ENCODE assay signal across 18 mouse cellular contexts in genomic region chr5:100525620-100526019, GRCm38 (mm10). TPM values are rescaled to one million over a fixed set of nuclear protein-coding genes. Genes with fewer than 3 reads are reported as not detected.
DNase-seq lines count a peak whose midpoint lies in the region; ATAC-seq and TF ChIP-seq lines count a peak whose summit lies in the region.
"Had no signal": no experiment of that assay in that cellular context is flagged by ENCODE, and none has a peak within 500 bp of the region (broad histone marks: within the 10 kb centered on the region; RNA-seq: fewer than 3 reads in every experiment).

No protein-coding gene starts in this region.

- H3K27ac ChIP-seq in heart, embryonic 12.5 days (ENCODE audit: poor library complexity, severe bottlenecking), result no peak overlapping the region
- H3K27ac ChIP-seq in lung, embryonic 14.5 days (ENCODE audit: low read depth), result peak overlapping the region; percentile 12; the same call in 1 of the 2 replicates
- H3K27ac ChIP-seq in CH12.LX (ENCODE audit: insufficient read depth, low read depth), result peak overlapping the region; percentile 55
- H3K27ac ChIP-seq: embryonic facial prominence, embryonic 12.5 days; hindbrain, postnatal 0 days; midbrain, embryonic 13.5 days had no signal

- H3K36me3 ChIP-seq in heart, embryonic 12.5 days, result peaks cover 32% of the 10 kb centered on the region
- H3K36me3 ChIP-seq in lung, embryonic 14.5 days (ENCODE audit: insufficient read depth), result peaks cover 42% of the 10 kb centered on the region
- H3K36me3 ChIP-seq in CH12.LX (replicated peaks in 1 of 2; ENCODE audit: control insufficient read depth in 1 of 2, insufficient read depth in 1 of 2, low read length in 1 of 2), result peaks cover 24 to 54% of the 10 kb centered on the region in 2 experiments

- TF ChIP-seq POLR2A in CH12.LX (IDR thresholded peaks at IDR 0.05; ENCODE audit: low read depth, low read length), result no peak

- dilution Hi-C loops in CH12.LX (cut with MboI; ENCODE audit: extremely low pct_ligation_motif_present, extremely low pct_unique_long_range_greater_than_20kb, low sequenced_read_pairs), result no loop called here

- in situ Hi-C loops in CH12.LX (cut with MboI; ENCODE audit: low pct_ligation_motif_present, low pct_unique_long_range_greater_than_20kb, low sequenced_read_pairs), result no loop called here

- no peak for ATAC-seq in heart, embryonic 12.5 days (ENCODE audit: insufficient number of reproducible peaks, low FRiP score)
- ATAC-seq in lung, embryonic 14.5 days (ENCODE audit: insufficient read depth), result peak; percentile 60; the same call in 1 of the 2 replicates
- peak; percentile 53 for ATAC-seq in megakaryocyte progenitor cell, adult 5-6 weeks (replicated peaks; ENCODE audit: poor library complexity)
- ATAC-seq: forebrain, embryonic 16.5 days; hindbrain, postnatal 0 days; midbrain, embryonic 13.5 days; Patski had no signal

- H3K4me2 ChIP-seq in heart, embryonic 12.5 days, result 0 out of 2 replicates have a peak overlapping the region, but pooled peaks have one; percentile 11
- H3K4me2 ChIP-seq in lung, embryonic 14.5 days, result 0 out of 2 replicates have a peak overlapping the region, but pooled peaks have one; percentile 10
- peak overlapping the region; percentile 95 for H3K4me2 ChIP-seq in CH12.LX (ENCODE audit: insufficient read depth, low read depth, poor library complexity, severe bottlenecking)
- H3K4me2 ChIP-seq: embryonic facial prominence, embryonic 12.5 days; midbrain, embryonic 13.5 days had no signal

- no peak for TF ChIP-seq EP300 in CH12.LX (IDR thresholded peaks at IDR 0.05; ENCODE audit: low read length)

- TF ChIP-seq CTCF in lung, embryonic 14.5 days (IDR thresholded peaks at IDR 0.05; ENCODE audit: low read depth), result no peak
- TF ChIP-seq CTCF in CH12.LX (conservative IDR thresholded peaks at IDR 0.05 in 1 of 2, IDR thresholded peaks at IDR 0.05 in 1 of 2; ENCODE audit: low read depth in 2 of 2, low read length in 2 of 2), result no peak

- intact Hi-C loops in heart, postnatal 14 days (cut with DNase I), result no loop called here

- H3K9me3 ChIP-seq in heart, embryonic 12.5 days (replicated peaks), result no peaks in the 10 kb centered on the region
- no peaks in the 10 kb centered on the region for H3K9me3 ChIP-seq in lung, embryonic 14.5 days (ENCODE audit: low read depth, low read length)
- H3K9me3 ChIP-seq in CH12.LX (replicated peaks; ENCODE audit: low read length), result no peaks in the 10 kb centered on the region
- H3K9me3 ChIP-seq: embryonic facial prominence, embryonic 12.5 days; midbrain, embryonic 13.5 days had no signal

- H3K9ac ChIP-seq in heart, embryonic 12.5 days, result no peak overlapping the region
- no peak overlapping the region for H3K9ac ChIP-seq in lung, embryonic 14.5 days
- peak overlapping the region; percentile 73 for H3K9ac ChIP-seq in CH12.LX (ENCODE audit: insufficient read depth, low read depth)
- H3K9ac ChIP-seq: embryonic facial prominence, embryonic 12.5 days; midbrain, embryonic 13.5 days had no signal

- H3K4me1 ChIP-seq in heart, embryonic 12.5 days (replicated peaks), result peaks cover 17% of the 10 kb centered on the region
- H3K4me1 ChIP-seq in lung, embryonic 14.5 days (ENCODE audit: insufficient read depth), result no peaks in the 10 kb centered on the region
- H3K4me1 ChIP-seq in CH12.LX (ENCODE audit: control insufficient read depth in 1 of 2, insufficient read depth in 2 of 2), result peaks cover 2 to 61% of the 10 kb centered on the region in 2 experiments; a peak in 2 of 4 replicates
- H3K4me1 ChIP-seq: embryonic facial prominence, embryonic 12.5 days had no signal

- H3K79me2 ChIP-seq in CH12.LX (replicated peaks; ENCODE audit: control insufficient read depth, extremely low read depth, insufficient read depth, poor library complexity, severe bottlenecking), result peaks cover 65% of the 10 kb centered on the region

- no peak overlapping the region for H3K4me3 ChIP-seq in heart, embryonic 12.5 days
- no peak overlapping the region for H3K4me3 ChIP-seq in lung, embryonic 14.5 days (ENCODE audit: low read depth, low read length)
- no peak overlapping the region for H3K4me3 ChIP-seq in CH12.LX (replicated peaks in 1 of 3; ENCODE audit: low read depth in 2 of 3, low read length in 2 of 3, poor library complexity in 1 of 3)
- H3K4me3 ChIP-seq: embryonic facial prominence, embryonic 12.5 days; midbrain, embryonic 13.5 days had no signal

- WGBS in heart, embryonic 12.5 days, result 50% methylated on average over 3 of the region's 3 CpGs
- 63% methylated on average over 3 of the region's 3 CpGs for WGBS in lung, embryonic 14.5 days

- no peak for DNase-seq in heart, postnatal 14 days
- no peak for DNase-seq in lung, embryonic 14.5 days
- DNase-seq in lung, postnatal 25 days (ENCODE audit: low spot score), result no peak
- DNase-seq in CH12.LX (ENCODE audit: extremely low read depth), result no peak
- no peak for DNase-seq in adrenal gland, adult 18-20 months (ENCODE audit: low spot score in 2 of 2)
- DNase-seq: adrenal gland, postnatal 25 days; cerebellum, adult 2 months; gastrocnemius, postnatal 14 days; kidney, adult 18-20 months; right cerebral cortex, postnatal 4 days had no signal

- TF ChIP-seq RAD21 in CH12.LX (IDR thresholded peaks at IDR 0.05; ENCODE audit: low read depth, low read length), result no peak

- no peaks in the 10 kb centered on the region for H3K27me3 ChIP-seq in heart, embryonic 12.5 days (replicated peaks)
- no peaks in the 10 kb centered on the region for H3K27me3 ChIP-seq in lung, embryonic 14.5 days (ENCODE audit: insufficient read depth, low read length)
- H3K27me3 ChIP-seq in CH12.LX (replicated peaks), result no peaks in the 10 kb centered on the region
- H3K27me3 ChIP-seq: embryonic facial prominence, embryonic 12.5 days; midbrain, embryonic 13.5 days; Patski had no signal

TF ChIP-seq in CH12.LX, 34 proteins besides CTCF, POLR2A, EP300 and RAD21:
- no peak for TF ChIP-seq SIN3A (IDR thresholded peaks at IDR 0.05; ENCODE audit: low read length)

RNA-seq across cellular contexts. Expression of gene Cops4, which starts 7.5 kb away (rescaled TPM):
- polyA plus RNA-seq in heart, embryonic 12.5 days (2016; fragmentation: Nextera tagmentation; extraction: Ambion mirVana), result 146 and 153 TPM in 2 replicates
- total RNA-seq in heart, postnatal 14 days (2021), result 10 to 100 TPM; 73.4 to 77.0 TPM
- polyA plus RNA-seq in lung, embryonic 14.5 days (2014; fragmentation: Nextera tagmentation; extraction: Ambion mirVana), result 202 and 209 TPM in 2 replicates
- total RNA-seq in CH12.LX (2012; rRNA removed) (122 and 149 TPM in 2 replicates), CH12.LX (2014; rRNA removed) (264 and 298 TPM in 2 replicates)
- 133 and 134 TPM in 2 replicates for polyA plus RNA-seq in CH12.LX (2012; ENCODE audit: insufficient read length, low read depth)
- 87.1 and 98.6 TPM in 2 replicates for total RNA-seq in megakaryocyte progenitor cell, adult 5-6 weeks (2015)
- 137 and 159 TPM in 2 replicates for total RNA-seq in megakaryocyte progenitor cell, adult 5-6 weeks (2017)
- 10 to 100 TPM; 70.5 to 71.4 TPM for total RNA-seq in adrenal gland, adult 18-20 months (2021)

RNA-seq across cellular contexts. Expression of gene Lin54, which starts 25.2 kb away (rescaled TPM):
- polyA plus RNA-seq in heart, embryonic 12.5 days (2016; fragmentation: Nextera tagmentation; extraction: Ambion mirVana), result 14.4 and 14.6 TPM in 2 replicates
- 10 to 100 TPM in 1 of 2 experiments, 1 to 10 TPM in 1; 8.4 to 12.8 TPM for total RNA-seq in heart, postnatal 14 days (2021)
- polyA plus RNA-seq in lung, embryonic 14.5 days (2014; fragmentation: Nextera tagmentation; extraction: Ambion mirVana), result 18.0 and 18.5 TPM in 2 replicates
- 12.8 and 12.9 TPM in 2 replicates for total RNA-seq in CH12.LX (2012; rRNA removed)
- total RNA-seq in CH12.LX (2014; rRNA removed), result 14.1 and 15.2 TPM in 2 replicates
- polyA plus RNA-seq in CH12.LX (2012; ENCODE audit: insufficient read length, low read depth), result 11.8 and 14.1 TPM in 2 replicates
- 25.5 and 31.1 TPM in 2 replicates for total RNA-seq in megakaryocyte progenitor cell, adult 5-6 weeks (2015)
- 30.1 and 44.3 TPM in 2 replicates for total RNA-seq in megakaryocyte progenitor cell, adult 5-6 weeks (2017)
- total RNA-seq in adrenal gland, adult 18-20 months (2021), result 10 to 100 TPM in 1 of 2 experiments, 1 to 10 TPM in 1; 8.0 to 10.7 TPM

RNA-seq across cellular contexts. Expression of gene Plac8, which starts 46.4 kb away (rescaled TPM):
- polyA plus RNA-seq in heart, embryonic 12.5 days (2016; fragmentation: Nextera tagmentation; extraction: Ambion mirVana), result 3.8 and 4.5 TPM in 2 replicates
- 1 to 10 TPM; 1.5 to 2.4 TPM for total RNA-seq in heart, postnatal 14 days (2021)
- polyA plus RNA-seq in lung, embryonic 14.5 days (2014; fragmentation: Nextera tagmentation; extraction: Ambion mirVana), result 10.0 and 11.5 TPM in 2 replicates
- total RNA-seq in CH12.LX (2012; rRNA removed) (64.3 and 99.9 TPM in 2 replicates), CH12.LX (2014; rRNA removed) (235 and 258 TPM in 2 replicates)
- polyA plus RNA-seq in CH12.LX (2012; ENCODE audit: insufficient read length, low read depth), result 151 and 161 TPM in 2 replicates
- 4,454 and 4,759 TPM in 2 replicates for total RNA-seq in megakaryocyte progenitor cell, adult 5-6 weeks (2015)
- 3,425 and 3,832 TPM in 2 replicates for total RNA-seq in megakaryocyte progenitor cell, adult 5-6 weeks (2017)
- total RNA-seq in adrenal gland, adult 18-20 months (2021), result 1 to 10 TPM; 6.5 to 7.1 TPM
- total RNA-seq: left cerebral cortex, postnatal 14 days had no signal
- polyA plus RNA-seq: midbrain, embryonic 13.5 days had no signal

Comparison
In these comparisons a context has a peak if more than half of its experiments do, and no peak if none do; other contexts are left out.
1. H3K4me2 ChIP-seq: peak in every context shown above with its lines; median percentile 95 in CH12.LX; 11 in heart, embryonic 12.5 days; 10 in lung, embryonic 14.5 days.
2. RNA of gene Plac8, which starts 46.4 kb away (total RNA-seq): 3,425 to 4,759 TPM in megakaryocyte progenitor cell, adult 5-6 weeks; 64.3 to 258 TPM in CH12.LX, 6.5 to 7.1 TPM in adrenal gland, adult 18-20 months and 1.5 to 2.4 TPM in heart, postnatal 14 days; every median in the first group is over 10 times any median in the second.